Mouse (Mus musculus) fibroblast of lung, adult 2 months (primary cell): ENCODE measurements around the gene Gm21858.
"Not testable (repeated sequence)": the region's sequence is repeated elsewhere in the genome, so short reads cannot be mapped to it uniquely, and the experiment has no call there.

ENCODE experiments used
- DNase-seq: peaks from one replicate; pipeline ENCODE4 v3.0.0-alpha.2; 2011; ENCODE audit warnings: low read depth

Gene Gm21858

DNA sequence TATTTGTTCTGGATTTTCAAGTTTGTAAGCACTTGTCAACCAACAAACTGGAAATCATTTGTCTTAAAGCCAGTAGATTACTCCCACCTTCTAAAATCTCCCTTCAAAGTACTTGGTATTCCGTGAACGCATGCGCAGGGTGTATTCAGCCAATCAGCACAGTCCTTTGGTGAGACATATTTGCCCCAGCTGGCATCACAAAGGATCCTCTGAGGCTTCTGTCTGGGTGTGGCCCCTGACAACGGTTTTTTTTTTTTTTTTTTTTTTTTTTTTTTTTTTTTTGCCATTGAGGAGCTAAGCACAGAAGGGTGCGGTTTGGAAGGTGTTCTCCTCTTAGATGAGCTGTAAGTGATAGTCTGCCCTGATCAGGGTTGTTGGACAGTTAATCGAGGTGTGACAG, at the start of gene Gm21858:
Gene Gm21858 (plus strand): TSS at position 301 of the 400 bp plus-strand sequence.
- DNase-seq = not testable (repeated sequence)
